Mouse (Mus musculus): Measurements from ENCODE around the gene Plekhh1. TPM values are rescaled to one million over a fixed set of nuclear protein-coding genes. Genes with fewer than 3 reads are reported as not detected.
A peak's percentile ranks its signal among the peaks of the same experiment; 100 is the strongest.

The Plekhh1 gene
- polyA plus RNA-seq, 1 experiment from 2014 or later: 4.3 TPM

- H3K27me3 ChIP-seq (replicated peaks; ENCODE audit: low read depth, poor library complexity, severe bottlenecking): no peaks in the 10 kb centered on the region
- no peak for DNase-seq (ENCODE audit: low spot score)
- 78% methylated on average over 7 of the region's 7 CpGs for WGBS
- H3K4me1 ChIP-seq: peaks cover 5% of the 10 kb centered on the region
- no peak overlapping the region for H3K4me3 ChIP-seq
- H3K36me3 ChIP-seq (replicated peaks): peaks cover 49% of the 10 kb centered on the region
- H3K9me3 ChIP-seq: no peaks in the 10 kb centered on the region
- H3K27ac ChIP-seq (replicated peaks): no peak overlapping the region
Measured at GRCm38 (mm10) chr12:79060766-79061652, 32.0 kb downstream of the Plekhh1 start.

GRCm38 (mm10) chr12:79064451-79064850, 35.5 kb downstream of the Plekhh1 start:
- Histone ChIP-seq H3K27me3 (replicated peaks; ENCODE audit: low read depth, poor library complexity, severe bottlenecking) (no peaks in the 10 kb centered on the region), H3K4me1 (peaks cover 5% of the 10 kb centered on the region), H3K36me3 (replicated peaks) (peaks cover 76% of the 10 kb centered on the region), H3K27ac (replicated peaks) (no peak overlapping the region), H3K4me3 (no peak overlapping the region), H3K9me3 (no peaks in the 10 kb centered on the region)
- 91% methylated on average over 13 of the region's 13 CpGs for WGBS
- DNase-seq (ENCODE audit: low spot score): no peak

- DNase-seq (ENCODE audit: low spot score): no peak
- Histone ChIP-seq H3K4me3 (no peak overlapping the region), H3K27me3 (replicated peaks; ENCODE audit: low read depth, poor library complexity, severe bottlenecking) (no peaks in the 10 kb centered on the region), H3K9me3 (no peaks in the 10 kb centered on the region), H3K27ac (replicated peaks) (no peak overlapping the region), H3K4me1 (no peaks in the 10 kb centered on the region), H3K36me3 (replicated peaks) (peaks cover 90% of the 10 kb centered on the region)
- WGBS: 83% methylated on average over 9 of the region's 9 CpGs
Measured at GRCm38 (mm10) chr12:79066431-79066830, 37.5 kb downstream of the Plekhh1 start.

- H3K36me3 ChIP-seq (replicated peaks): peaks cover 88% of the 10 kb centered on the region
- WGBS: 89% methylated on average over 5 of the region's 5 CpGs
- no peak overlapping the region for H3K4me3 ChIP-seq
- H3K27ac ChIP-seq (replicated peaks): no peak overlapping the region
- H3K4me1 ChIP-seq: no peaks in the 10 kb centered on the region
- no peaks in the 10 kb centered on the region for H3K9me3 ChIP-seq
- no peak for DNase-seq (ENCODE audit: low spot score)
- H3K27me3 ChIP-seq (replicated peaks; ENCODE audit: low read depth, poor library complexity, severe bottlenecking): no peaks in the 10 kb centered on the region
Measured at GRCm38 (mm10) chr12:79067526-79067925, 38.6 kb downstream of the Plekhh1 start.

- no peak for DNase-seq (ENCODE audit: low spot score)
- Histone ChIP-seq H3K27ac (replicated peaks) (no peak overlapping the region), H3K9me3 (no peaks in the 10 kb centered on the region), H3K36me3 (replicated peaks) (peaks cover 92% of the 10 kb centered on the region), H3K27me3 (replicated peaks; ENCODE audit: low read depth, poor library complexity, severe bottlenecking) (no peaks in the 10 kb centered on the region), H3K4me1 (no peaks in the 10 kb centered on the region), H3K4me3 (no peak overlapping the region)
- WGBS: 94% methylated on average over 11 of the region's 11 CpGs
Measured at GRCm38 (mm10) chr12:79068306-79068705, 39.3 kb downstream of the Plekhh1 start.

- H3K36me3 ChIP-seq (replicated peaks): peaks cover 92% of the 10 kb centered on the region
- no peaks in the 10 kb centered on the region for H3K4me1 ChIP-seq
- H3K4me3 ChIP-seq: no peak overlapping the region
- 86% methylated on average over 6 of the region's 6 CpGs for WGBS
- H3K27me3 ChIP-seq (replicated peaks; ENCODE audit: low read depth, poor library complexity, severe bottlenecking): no peaks in the 10 kb centered on the region
- H3K27ac ChIP-seq (replicated peaks): no peak overlapping the region
- H3K9me3 ChIP-seq: no peaks in the 10 kb centered on the region
- no peak for DNase-seq (ENCODE audit: low spot score)
Measured at GRCm38 (mm10) chr12:79069187-79069608, 40.2 kb downstream of the Plekhh1 start.

GRCm38 (mm10) chr12:79069916-79070315, 41.0 kb downstream of the Plekhh1 start:
- H3K27ac ChIP-seq (replicated peaks): no peak overlapping the region
- H3K4me3 ChIP-seq: no peak overlapping the region
- WGBS: 88% methylated on average over 6 of the region's 6 CpGs
- peaks cover 92% of the 10 kb centered on the region for H3K36me3 ChIP-seq (replicated peaks)
- no peaks in the 10 kb centered on the region for H3K4me1 ChIP-seq
- DNase-seq (ENCODE audit: low spot score): no peak
- no peaks in the 10 kb centered on the region for H3K27me3 ChIP-seq (replicated peaks; ENCODE audit: low read depth, poor library complexity, severe bottlenecking)
- no peaks in the 10 kb centered on the region for H3K9me3 ChIP-seq

GRCm38 (mm10) chr12:79070736-79071333, 41.9 kb downstream of the Plekhh1 start:
- no peaks in the 10 kb centered on the region for H3K9me3 ChIP-seq
- H3K36me3 ChIP-seq (replicated peaks): peaks cover 92% of the 10 kb centered on the region

GRCm38 (mm10) chr12:79072576-79072975, 43.6 kb downstream of the Plekhh1 start:
- H3K36me3 ChIP-seq (replicated peaks): peaks cover 93% of the 10 kb centered on the region
- WGBS: 95% methylated on average over 6 of the region's 6 CpGs
- no peak overlapping the region for H3K4me3 ChIP-seq
- H3K27me3 ChIP-seq (replicated peaks; ENCODE audit: low read depth, poor library complexity, severe bottlenecking): no peaks in the 10 kb centered on the region
- no peaks in the 10 kb centered on the region for H3K9me3 ChIP-seq
- H3K27ac ChIP-seq (replicated peaks): no peak overlapping the region
- no peak for DNase-seq (ENCODE audit: low spot score)
- no peaks in the 10 kb centered on the region for H3K4me1 ChIP-seq

More at GRCm38 (mm10) chr12:79070736-79071333, 41.9 kb downstream of the Plekhh1 start:
- no peak overlapping the region for H3K4me3 ChIP-seq
- no peak for DNase-seq (ENCODE audit: low spot score)
- no peaks in the 10 kb centered on the region for H3K27me3 ChIP-seq (replicated peaks; ENCODE audit: low read depth, poor library complexity, severe bottlenecking)
- WGBS: 90% methylated on average over 9 of the region's 9 CpGs
- H3K4me1 ChIP-seq: no peaks in the 10 kb centered on the region
- H3K27ac ChIP-seq (replicated peaks): no peak overlapping the region

GRCm38 (mm10) chr12:79073362-79073761, 44.4 kb downstream of the Plekhh1 start:
- Histone ChIP-seq H3K4me3 (no peak overlapping the region), H3K27ac (replicated peaks) (no peak overlapping the region), H3K9me3 (no peaks in the 10 kb centered on the region), H3K27me3 (replicated peaks; ENCODE audit: low read depth, poor library complexity, severe bottlenecking) (no peaks in the 10 kb centered on the region), H3K4me1 (no peaks in the 10 kb centered on the region), H3K36me3 (replicated peaks) (peaks cover 93% of the 10 kb centered on the region)
- 90% methylated on average over 6 of the region's 6 CpGs for WGBS
- DNase-seq (ENCODE audit: low spot score): no peak

GRCm38 (mm10) chr12:79089182-79089812, 60.3 kb downstream of the Plekhh1 start, which contains the start of gene Pigh:
Gene Pigh, minus strand, starts transcription at chr12:79089651.
- Histone ChIP-seq H3K4me3 (peak within 1 kb of the TSS; percentile 92), H3K36me3 (replicated peaks) (peaks cover 20% of the 10 kb centered on the region), H3K27ac (replicated peaks) (peak within 1 kb of the TSS; percentile 92), H3K27me3 (replicated peaks; ENCODE audit: low read depth, poor library complexity, severe bottlenecking) (no peaks in the 10 kb centered on the region), H3K9me3 (no peaks in the 10 kb centered on the region), H3K4me1 (peaks cover 10% of the 10 kb centered on the region)
- WGBS: under 1% methylated on average over 53 of the region's 53 CpGs
- DNase-seq (ENCODE audit: low spot score): peak; percentile 92

GRCm38 (mm10) chr12:79092569-79092968, 63.6 kb downstream of the Plekhh1 start:
- DNase-seq (ENCODE audit: low spot score): peak; percentile 22
- no peak overlapping the region for H3K27ac ChIP-seq (replicated peaks)
- H3K36me3 ChIP-seq (replicated peaks): no peaks in the 10 kb centered on the region
- H3K9me3 ChIP-seq: no peaks in the 10 kb centered on the region
- no peaks in the 10 kb centered on the region for H3K27me3 ChIP-seq (replicated peaks; ENCODE audit: low read depth, poor library complexity, severe bottlenecking)
- 63% methylated on average over 4 of the region's 4 CpGs for WGBS
- H3K4me1 ChIP-seq: peaks cover 10% of the 10 kb centered on the region
- H3K4me3 ChIP-seq: no peak overlapping the region

Data from embryonic facial prominence, embryonic 10.5 days (tissue).